Mouse (Mus musculus) left cerebral cortex, adult 2 months (tissue): ENCODE measurements at regions not wholly inside any gene's neighbourhood (a gene's known extent, or its start where the extent isn't known, plus 50 kb on each side); places are given as distances from the start of the nearest gene placed in this dataset.

Experiments
- DNase-seq, 2 experiments: peaks; one replicate each; pipeline ENCODE4 v3.0.0; 2021 to 2022; ENCODE audit warnings: low spot score in 2 of 2, mixed read lengths in 1 of 2; ENCODE audit errors: extremely low spot score in 1 of 2
- H3K27ac ChIP-seq: fragments of 200-600 bp; 2 replicates; pipeline ENCODE4 v1.8.1; 2022
- H3K4me3 ChIP-seq: fragments of 200-600 bp; 2 replicates; pipeline ENCODE4 v1.8.1; 2022
- CTCF ChIP-seq: fragments of 200-600 bp; IDR thresholded peaks from 2 replicates; pipeline ENCODE4 v1.8.1; 2022; ENCODE audit warnings: antibody characterized with exemption, mild to moderate bottlenecking, moderate library complexity
- intact Hi-C: fragments of 180-260 bp; cut with DNase I; formaldehyde crosslinking; loops from one replicate; pipeline ENCODE4 v1.15.1; 2025

GRCm38 (mm10) chr2:103894981-103895676, 62.7 kb upstream of the Lmo2 start:
- intact Hi-C loops = no loop called here
- no peak overlapping the region for H3K4me3 ChIP-seq
- no peak for TF ChIP-seq CTCF
- no peak for DNase-seq
- H3K27ac ChIP-seq = no peak overlapping the region

GRCm38 (mm10) chr2:103896160-103896559, 61.6 kb upstream of the Lmo2 start:
- Histone ChIP-seq H3K27ac (no peak overlapping the region), H3K4me3 (no peak overlapping the region)
- intact Hi-C loops = no loop called here
- DNase-seq = no peak
- no peak for TF ChIP-seq CTCF

- no peak overlapping the region for H3K27ac ChIP-seq
- TF ChIP-seq CTCF = no peak
- H3K4me3 ChIP-seq = no peak overlapping the region
- intact Hi-C loops = no loop called here
- DNase-seq = no peak
These were observed 61.0 kb upstream of the Lmo2 start for GRCm38 (mm10) chr2:103896814-103897213.

GRCm38 (mm10) chr2:103899713-103900112, 58.1 kb upstream of the Lmo2 start:
- Histone ChIP-seq H3K4me3 (no peak overlapping the region), H3K27ac (no peak overlapping the region)
- intact Hi-C loops = loop anchor here (5.0 kb wide), 1 partner anchor 43 kb away; no protein-coding TSS in a partner anchor
- no peak for DNase-seq
- TF ChIP-seq CTCF = no peak

- DNase-seq = no peak
- intact Hi-C loops = loop anchor here (5.0 kb wide), 1 partner anchor 42 kb away; no protein-coding TSS in a partner anchor
- no peak for TF ChIP-seq CTCF
- Histone ChIP-seq H3K27ac (no peak overlapping the region), H3K4me3 (no peak overlapping the region)
These were observed 57.4 kb upstream of the Lmo2 start for GRCm38 (mm10) chr2:103900384-103900783.

GRCm38 (mm10) chr2:103901457-103901856, 56.3 kb upstream of the Lmo2 start:
- intact Hi-C loops = loop anchor here (5.0 kb wide), 1 partner anchor 41 kb away; no protein-coding TSS in a partner anchor
- no peak overlapping the region for H3K4me3 ChIP-seq
- H3K27ac ChIP-seq = no peak overlapping the region
- TF ChIP-seq CTCF = no peak
- no peak for DNase-seq

- TF ChIP-seq CTCF = no peak
- DNase-seq = no peak
- Histone ChIP-seq H3K27ac (no peak overlapping the region), H3K4me3 (no peak overlapping the region)
- intact Hi-C loops = loop anchor here (5.0 kb wide), 1 partner anchor 40 kb away; no protein-coding TSS in a partner anchor
These were observed 55.0 kb upstream of the Lmo2 start for GRCm38 (mm10) chr2:103902777-103903176.

GRCm38 (mm10) chr2:103905681-103906080, 52.1 kb upstream of the Lmo2 start:
- no peak overlapping the region for H3K4me3 ChIP-seq
- no peak overlapping the region for H3K27ac ChIP-seq
- DNase-seq = no peak
- TF ChIP-seq CTCF = no peak
- intact Hi-C loops = no loop called here

- TF ChIP-seq CTCF = no peak
- intact Hi-C loops = no loop called here
- Histone ChIP-seq H3K4me3 (no peak overlapping the region), H3K27ac (no peak overlapping the region)
- no peak for DNase-seq
These were observed 51.1 kb upstream of the Lmo2 start for GRCm38 (mm10) chr2:103906581-103907184.
